Mouse (Mus musculus) heart, adult 8-10 months (tissue): ENCODE measurements around the gene Wbp1l. TPM values are rescaled to one million over a fixed set of nuclear protein-coding genes. Genes with fewer than 3 reads are reported as not detected.

Experiments
- DNase-seq: peaks from one replicate; pipeline ENCODE4 v3.0.0; 2022; ENCODE audit warnings: low spot score
- total RNA-seq, 4 experiments: library from RNA; stranded (reverse); gene quantifications; 2 replicates each; pipeline ENCODE4 v1.2.4; 2022

Wbp1l gene
- total RNA-seq, 4 experiments from 2014 or later: 46.6 to 60.7 (median 56.0) TPM

GRCm38 (mm10) chr19:46599375-46600256, 732 bp downstream of the Wbp1l start:
- DNase-seq: no peak

- no peak for DNase-seq
Observed at GRCm38 (mm10) chr19:46600371-46600770, 1.5 kb downstream of the Wbp1l start.

GRCm38 (mm10) chr19:46601491-46601890, 2.6 kb downstream of the Wbp1l start:
- DNase-seq: no peak

- no peak for DNase-seq
Observed at GRCm38 (mm10) chr19:46602406-46602805, 3.5 kb downstream of the Wbp1l start.

GRCm38 (mm10) chr19:46606718-46607117, 7.8 kb downstream of the Wbp1l start:
- DNase-seq: no peak

- DNase-seq: peak; percentile 51
Observed at GRCm38 (mm10) chr19:46607424-46607823, 8.5 kb downstream of the Wbp1l start.

- DNase-seq: no peak
Observed at GRCm38 (mm10) chr19:46608158-46608557, 9.3 kb downstream of the Wbp1l start.

GRCm38 (mm10) chr19:46616378-46616777, 17.5 kb downstream of the Wbp1l start:
- DNase-seq: no peak

GRCm38 (mm10) chr19:46617361-46617760, 18.5 kb downstream of the Wbp1l start:
- DNase-seq: no peak

GRCm38 (mm10) chr19:46618322-46618721, 19.4 kb downstream of the Wbp1l start:
- no peak for DNase-seq

- DNase-seq: peak; percentile 48
Observed at GRCm38 (mm10) chr19:46619001-46619400, 20.1 kb downstream of the Wbp1l start.

GRCm38 (mm10) chr19:46619518-46619917, 20.6 kb downstream of the Wbp1l start:
- no peak for DNase-seq

- no peak for DNase-seq
Observed at GRCm38 (mm10) chr19:46620016-46620808, 21.3 kb downstream of the Wbp1l start.

GRCm38 (mm10) chr19:46621236-46622183, 22.6 kb downstream of the Wbp1l start:
- no peak for DNase-seq

GRCm38 (mm10) chr19:46622659-46623193, 23.8 kb downstream of the Wbp1l start:
- no peak for DNase-seq

- DNase-seq: peak; percentile 70
Observed at GRCm38 (mm10) chr19:46623194-46623667, 24.3 kb downstream of the Wbp1l start.

GRCm38 (mm10) chr19:46623790-46624772, 25.2 kb downstream of the Wbp1l start:
- peak; percentile 84 for DNase-seq

- DNase-seq: no peak
Observed at GRCm38 (mm10) chr19:46625015-46625414, 26.1 kb downstream of the Wbp1l start.

- no peak for DNase-seq
Observed at GRCm38 (mm10) chr19:46625519-46625918, 26.6 kb downstream of the Wbp1l start.

- peak; percentile 42 for DNase-seq
Observed at GRCm38 (mm10) chr19:46628403-46628802, 29.5 kb downstream of the Wbp1l start.
